Mouse (Mus musculus) CH12F3 (cell line): ENCODE data around the gene Hs3st3b1.

ENCODE experiments used
- in situ Hi-C: fragments of 300-500 bp; cut with MboI; formaldehyde crosslinking; loops from 2 replicates; pipeline ENCODE4 v1.14.3; 2020; ENCODE audit warnings: low sequenced_read_pairs

Gene Hs3st3b1

DNA sequence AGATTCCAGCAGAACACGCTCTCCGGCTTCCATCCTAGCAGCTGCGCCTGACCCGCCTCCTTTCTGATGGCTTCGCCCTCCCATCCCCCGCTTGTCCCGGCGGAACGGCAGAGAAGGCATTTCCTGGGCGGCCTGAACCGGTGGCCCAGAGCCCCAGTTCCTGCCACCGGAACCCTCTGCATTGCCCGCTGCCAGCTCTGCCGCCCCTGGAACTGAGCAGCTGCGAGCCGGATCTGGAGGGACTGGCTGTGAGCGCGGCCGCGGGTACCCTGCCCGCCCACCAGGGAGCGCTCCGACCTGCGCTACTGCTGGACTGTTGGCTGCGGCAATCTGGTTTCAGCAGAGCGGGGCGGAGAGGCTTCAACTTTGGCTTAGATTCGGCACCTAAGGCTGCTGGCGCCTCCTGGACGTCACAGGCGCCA is 3.1 kb upstream of the Hs3st3b1 start:
- in situ Hi-C loops, result loop anchor here (25.0 kb wide), 2 partner anchors 512 to 787 kb away; partner anchors contain the start of genes F930015N05Rik and Hs3st3a1

DNA sequence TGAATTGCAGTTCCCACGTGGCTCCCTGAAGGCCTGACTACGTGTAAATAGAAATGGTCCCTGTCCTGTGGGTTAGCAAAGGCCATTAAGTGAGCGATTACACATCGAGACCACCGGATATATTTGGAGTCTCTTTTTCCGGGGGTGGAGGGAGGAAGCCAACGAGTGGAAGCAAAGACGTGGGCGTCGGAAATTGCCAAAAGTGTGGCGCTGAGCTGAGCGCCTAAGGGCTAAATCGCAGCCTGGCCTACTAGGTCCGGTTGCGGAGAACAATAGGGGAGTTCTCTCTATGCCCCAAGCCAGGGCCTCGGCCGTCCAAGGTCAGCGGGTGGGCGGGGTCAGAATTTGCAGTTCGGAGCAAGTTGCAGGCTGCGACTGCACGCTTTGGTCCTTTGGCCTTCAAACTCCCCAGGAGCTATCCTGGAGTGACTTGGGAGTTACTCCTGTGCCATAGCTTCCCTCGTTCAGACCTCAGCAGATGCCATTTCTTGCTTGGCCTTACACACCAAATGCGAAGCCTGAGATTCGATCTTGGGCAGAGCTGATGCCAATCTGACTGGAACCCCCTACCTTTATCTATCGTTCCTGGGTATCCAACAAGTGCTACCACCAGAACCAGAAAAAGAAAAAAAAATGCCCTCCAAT is 2.3 kb upstream of the Hs3st3b1 start:
- in situ Hi-C loops, result no loop called here

DNA sequence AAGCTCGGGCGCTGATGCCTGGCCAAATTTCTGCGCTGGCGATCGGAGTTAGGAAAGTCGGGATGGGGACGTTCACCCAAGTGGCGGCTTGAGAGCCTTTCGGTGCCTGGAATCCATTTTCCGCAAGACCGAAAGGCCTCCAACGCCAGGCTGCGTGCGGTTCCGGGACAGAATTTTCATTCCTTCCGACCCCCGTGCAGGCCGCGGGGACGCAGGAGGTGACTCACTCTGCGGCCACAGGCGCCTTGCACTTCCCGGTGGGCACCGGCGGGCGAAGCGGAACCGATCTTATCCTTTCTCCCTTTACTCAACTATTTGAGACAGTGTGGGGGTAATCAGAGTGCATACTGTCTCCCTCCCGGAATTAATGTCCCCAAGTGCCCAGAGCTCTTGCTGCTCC is 1.3 kb upstream of the Hs3st3b1 start:
- in situ Hi-C loops, result no loop called here

DNA sequence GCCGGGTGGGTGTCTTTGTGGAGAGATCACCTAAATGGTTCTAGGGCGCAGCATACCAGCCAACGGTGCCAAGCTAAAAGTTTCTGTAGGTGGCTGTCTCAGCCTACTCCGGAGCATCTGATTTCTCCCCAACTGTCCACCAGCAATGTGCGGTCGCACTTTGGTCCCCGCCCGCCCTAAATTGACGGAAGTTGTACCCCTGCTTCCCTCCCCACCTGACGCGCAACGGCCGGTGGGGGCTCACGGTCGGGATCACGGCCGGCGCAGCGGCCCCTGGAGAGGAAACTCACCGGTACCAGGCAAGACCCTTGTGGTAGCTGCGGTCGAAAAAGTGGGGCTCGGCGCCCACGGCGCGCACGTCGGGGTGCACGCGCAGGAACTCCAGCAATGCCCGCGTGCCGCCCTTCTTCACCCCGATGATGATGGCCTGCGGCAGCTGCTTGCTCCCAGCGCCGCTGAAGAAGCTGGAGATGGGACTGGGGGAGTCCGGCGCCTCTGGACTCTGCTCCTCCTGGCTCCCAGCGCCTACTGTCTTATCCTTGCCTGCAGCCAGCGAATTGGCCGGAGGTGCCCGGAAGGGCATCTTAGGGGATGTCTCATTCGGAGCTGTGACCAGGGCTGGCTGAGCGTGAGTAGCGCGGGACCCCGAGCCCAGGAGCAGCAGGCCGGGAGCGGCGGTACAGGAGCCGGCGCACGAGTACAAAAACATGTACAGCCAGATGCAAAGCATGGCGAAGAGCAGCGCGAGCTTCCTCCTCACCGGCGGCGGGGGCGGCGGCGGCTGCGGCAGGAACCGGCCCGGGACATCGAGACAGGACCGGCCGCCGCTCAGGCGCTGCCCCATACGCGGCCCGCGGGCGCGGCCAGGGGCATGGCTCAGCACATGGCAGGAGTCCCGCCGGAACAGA is 792 bp downstream of the Hs3st3b1 start:
- in situ Hi-C loops, result no loop called here

DNA sequence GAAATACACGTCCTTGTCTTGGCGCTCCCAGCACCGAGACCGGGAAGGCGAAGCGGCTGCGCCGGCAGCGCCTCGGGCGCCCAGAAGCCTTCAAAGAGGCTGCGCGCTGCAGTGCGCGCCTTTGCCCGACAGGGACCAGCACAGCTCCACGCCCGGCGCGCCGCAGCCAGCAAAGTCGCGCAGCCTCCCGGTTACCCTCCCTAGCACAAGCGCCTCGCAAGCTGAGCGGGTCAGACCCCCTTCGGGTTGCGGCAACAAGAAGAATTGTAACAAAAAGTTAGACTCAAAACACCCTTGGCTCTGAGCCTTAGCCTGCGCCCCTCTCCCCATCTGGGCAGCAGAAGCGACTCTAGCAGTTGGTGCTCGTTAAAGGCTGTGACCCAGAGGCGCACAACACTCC is 1.6 kb downstream of the Hs3st3b1 start:
- in situ Hi-C loops, result no loop called here

DNA sequence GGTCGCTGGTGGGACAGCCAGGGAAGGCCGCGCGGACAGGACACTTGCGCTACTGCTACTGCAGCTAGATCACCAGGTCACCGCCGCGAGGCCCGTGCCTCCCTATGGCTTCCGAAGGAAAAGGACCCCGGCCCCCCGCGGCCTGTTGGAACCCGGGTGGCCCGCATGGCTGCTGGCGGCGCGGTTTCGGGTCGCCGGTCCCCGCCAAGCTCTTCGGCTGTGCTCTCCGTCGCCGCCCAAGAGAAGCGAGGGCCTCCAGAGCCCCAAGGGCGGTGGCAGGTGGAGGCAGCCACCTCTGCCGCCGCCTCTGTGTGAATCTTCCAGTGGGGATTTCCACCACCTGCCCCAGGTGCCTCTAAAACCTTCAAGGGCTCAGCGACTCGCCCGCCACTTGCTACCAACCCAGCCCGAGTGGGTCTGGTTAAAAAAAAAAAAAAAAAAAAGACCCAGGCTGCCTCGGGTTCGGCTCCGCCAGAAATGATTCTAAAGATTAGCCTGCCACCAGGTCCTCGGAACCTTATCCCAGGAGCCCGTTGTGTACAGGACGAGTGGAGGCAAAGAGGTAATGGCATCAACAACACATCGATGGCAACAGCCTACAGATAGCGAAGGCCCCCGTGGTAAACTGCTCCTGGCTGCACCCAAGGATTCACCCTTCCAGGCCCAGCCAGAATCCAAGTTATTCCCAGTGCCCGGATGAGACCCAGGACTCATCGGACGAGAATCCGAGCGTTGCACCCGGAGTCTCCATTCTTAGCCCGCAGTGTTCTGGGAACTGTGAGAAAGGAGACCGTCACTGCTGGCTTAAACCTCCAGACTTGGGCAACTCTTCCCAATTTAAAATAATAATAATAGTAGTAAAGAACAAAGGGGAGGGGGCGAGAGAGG is 2.6 kb downstream of the Hs3st3b1 start:
- in situ Hi-C loops, result no loop called here

DNA sequence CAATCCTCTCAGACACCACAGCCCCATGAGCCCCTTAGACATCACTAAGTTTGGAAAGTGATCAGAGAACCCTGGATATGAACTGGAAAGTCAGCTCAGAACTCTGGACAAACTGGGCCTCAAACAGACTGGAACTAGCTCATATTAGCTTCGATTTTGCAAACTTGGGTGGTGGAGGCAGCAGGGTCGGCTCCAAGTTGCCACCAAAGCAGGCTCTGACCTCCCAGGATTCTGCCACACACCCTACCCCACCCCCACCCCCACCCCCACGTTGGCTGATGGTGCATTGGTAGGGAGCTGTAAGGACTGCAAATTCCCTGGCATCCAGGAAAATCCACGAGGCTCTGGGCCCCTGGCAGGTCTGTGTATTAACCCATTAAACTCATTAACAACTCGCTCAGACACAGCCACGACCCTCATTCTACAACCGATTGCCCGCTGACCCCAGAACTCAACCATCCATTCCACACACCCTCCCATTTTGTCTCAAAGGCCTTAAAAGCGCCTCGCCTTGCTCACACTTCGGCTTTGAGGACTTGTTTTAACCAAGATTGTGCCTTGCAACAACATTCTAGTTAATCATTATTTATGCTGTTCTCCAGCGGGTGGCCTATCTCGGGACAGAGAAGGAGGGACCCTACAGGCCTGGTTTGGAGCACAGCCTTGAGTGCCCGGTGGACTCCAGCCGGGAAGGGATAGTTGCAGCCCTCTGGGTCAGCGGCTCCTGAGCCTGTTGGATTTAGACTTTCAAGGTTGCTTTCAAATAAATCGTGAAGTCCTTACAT is 3.6 kb downstream of the Hs3st3b1 start:
- in situ Hi-C loops, result no loop called here

DNA sequence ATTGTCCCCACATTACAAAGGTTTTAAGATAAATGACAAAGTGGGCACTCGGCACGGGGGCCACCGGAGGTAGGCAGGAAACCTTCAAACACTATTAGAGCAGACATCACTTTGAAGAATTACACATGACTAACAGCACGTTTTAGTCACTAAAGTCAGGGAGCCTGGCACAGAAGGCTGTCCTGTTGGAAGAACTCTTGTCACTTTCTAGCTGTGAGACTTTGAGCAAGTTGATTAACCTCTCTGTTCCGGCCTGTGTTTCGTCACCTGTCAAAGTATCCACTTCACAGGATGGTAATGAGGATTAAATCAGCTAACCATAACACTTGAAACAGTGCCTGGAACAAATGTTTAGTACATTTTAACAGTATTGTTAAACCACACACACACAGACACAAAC is 4.5 kb downstream of the Hs3st3b1 start:
- in situ Hi-C loops, result no loop called here

DNA sequence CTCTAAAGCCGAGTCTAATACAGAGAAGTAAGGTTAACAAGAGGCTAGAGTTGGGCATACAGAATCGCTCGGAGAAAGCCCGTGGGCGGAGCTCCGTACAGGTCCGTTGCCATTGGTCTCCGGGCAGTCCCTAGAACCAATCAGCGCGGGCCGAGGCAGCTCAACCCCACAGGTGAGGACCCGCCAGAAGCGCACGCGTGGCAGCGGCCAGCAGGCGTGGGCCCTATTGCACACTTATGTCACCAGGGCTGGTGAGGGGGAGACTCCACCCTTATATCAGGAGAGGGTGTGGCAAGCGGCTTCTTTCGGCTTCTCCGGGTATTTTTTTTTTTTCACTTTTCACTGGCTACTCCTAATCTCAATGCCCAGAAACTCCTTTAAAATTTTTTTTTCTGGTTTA is 7.7 kb downstream of the Hs3st3b1 start:
- in situ Hi-C loops, result no loop called here

DNA sequence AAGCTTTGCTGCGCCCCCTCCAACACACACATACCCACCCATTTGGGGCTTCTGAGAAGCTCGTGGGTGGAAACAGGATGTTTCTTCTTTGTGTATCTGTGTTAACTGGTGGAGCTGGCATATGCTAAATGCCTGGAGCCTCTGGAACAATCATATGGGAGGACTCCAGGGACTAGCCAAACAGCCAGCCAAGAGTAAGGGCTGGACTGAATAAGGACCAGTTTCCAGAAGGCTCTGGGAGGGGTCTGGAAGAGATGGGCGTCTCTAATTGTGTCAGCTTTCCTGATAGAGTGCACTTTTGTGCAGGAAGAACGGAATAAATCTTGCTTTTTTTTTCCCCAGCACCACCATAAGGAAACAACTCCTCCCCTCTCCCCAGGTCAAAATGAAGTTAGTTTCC is 8.2 kb downstream of the Hs3st3b1 start:
- in situ Hi-C loops, result no loop called here

DNA sequence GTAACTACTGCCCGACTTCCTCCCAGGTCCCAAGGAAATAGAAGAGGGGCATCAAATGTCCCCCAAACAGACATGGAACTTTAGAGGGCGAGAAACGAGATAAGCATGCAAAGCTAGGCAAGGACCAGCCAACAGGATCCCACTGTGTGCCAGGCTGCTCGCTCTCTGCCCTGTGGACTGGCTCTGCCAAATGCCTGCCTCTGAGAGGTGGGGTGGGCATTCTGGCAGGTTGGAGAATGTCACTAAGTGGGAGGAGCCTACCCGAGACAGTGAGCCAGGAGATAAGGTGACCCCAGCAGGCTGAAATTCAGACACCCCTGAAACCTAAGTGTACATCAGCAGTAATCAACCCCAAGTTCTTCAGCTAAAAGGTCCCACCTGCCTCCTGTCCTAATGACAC is 11.1 kb downstream of the Hs3st3b1 start:
- in situ Hi-C loops, result no loop called here

DNA sequence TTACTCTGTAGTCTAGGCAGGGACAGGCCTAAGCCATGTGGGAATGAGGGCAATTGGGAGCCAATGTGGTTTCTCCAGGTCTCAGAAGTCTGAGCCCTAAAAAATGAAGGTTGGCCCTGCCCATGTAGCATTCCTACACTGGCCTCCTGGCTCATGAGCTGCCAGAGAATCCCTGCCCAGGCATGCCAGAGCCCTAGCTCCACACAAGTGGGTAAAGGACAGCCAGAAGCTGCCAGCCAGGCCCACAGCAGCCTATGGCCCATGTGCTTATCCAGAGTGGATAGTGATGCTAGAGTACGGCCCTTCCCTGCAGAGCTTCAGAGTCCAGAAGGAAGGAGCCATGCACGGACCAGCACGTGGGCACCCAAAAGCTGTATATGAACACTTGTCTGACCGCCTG is 12.1 kb downstream of the Hs3st3b1 start:
- in situ Hi-C loops, result no loop called here

DNA sequence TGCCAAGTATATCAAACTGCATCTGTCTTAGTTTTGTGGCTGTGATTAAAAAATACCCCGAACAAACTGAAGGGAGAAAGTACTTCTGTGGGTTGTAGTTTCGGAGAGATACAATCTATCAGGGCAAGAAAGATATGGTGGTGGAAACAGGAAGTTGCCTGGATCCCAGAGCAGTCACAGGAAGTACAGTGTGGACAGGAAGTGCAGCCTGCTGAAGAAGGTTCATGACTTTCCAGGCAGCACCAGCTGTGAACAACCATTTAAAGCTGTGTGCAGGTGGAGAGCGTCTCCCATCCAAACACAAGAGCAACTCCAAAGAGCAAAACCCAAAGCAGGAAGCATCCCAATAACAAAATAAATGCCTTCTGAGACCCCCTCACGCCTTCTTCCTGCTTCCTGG is 13.6 kb downstream of the Hs3st3b1 start:
- in situ Hi-C loops, result no loop called here

DNA sequence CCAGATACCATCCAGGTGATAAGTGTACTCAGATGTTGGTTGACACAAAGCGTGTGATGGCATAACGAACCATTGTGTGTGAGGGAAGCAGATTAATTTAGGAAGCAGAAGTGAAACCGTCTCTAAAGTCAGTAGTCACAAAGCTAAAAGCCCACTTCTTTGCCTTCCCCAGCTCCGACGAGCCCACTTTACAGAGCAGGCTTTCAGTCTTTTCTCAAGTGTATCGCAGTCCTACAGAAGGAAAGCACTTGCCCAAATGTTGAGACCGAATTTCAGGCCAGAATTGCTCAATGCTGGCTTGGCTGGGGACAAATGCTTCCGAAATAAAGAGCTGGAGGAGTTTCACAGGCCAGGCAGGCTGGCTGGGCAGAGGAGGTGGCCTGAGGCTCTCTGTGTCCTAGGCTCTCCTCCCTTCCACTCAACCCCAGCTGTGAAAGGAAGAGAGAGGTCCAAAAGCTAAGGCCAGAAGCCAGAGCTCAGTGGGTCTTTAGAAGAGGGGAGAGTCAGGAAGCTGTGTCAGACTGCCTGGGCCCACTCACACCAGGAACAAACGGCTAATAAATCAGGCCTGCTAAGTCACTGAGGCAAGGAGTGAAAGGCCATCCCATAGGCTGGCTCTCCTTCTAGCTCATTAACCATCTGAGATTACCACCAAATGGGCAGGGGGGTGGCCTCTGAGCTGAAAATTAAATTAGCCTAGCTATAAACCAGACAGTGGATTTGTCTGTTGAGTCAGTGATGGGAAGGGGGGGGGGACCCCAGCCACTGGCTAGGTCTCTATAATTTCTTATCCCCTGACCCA is 15.3 kb downstream of the Hs3st3b1 start:
- in situ Hi-C loops, result no loop called here

DNA sequence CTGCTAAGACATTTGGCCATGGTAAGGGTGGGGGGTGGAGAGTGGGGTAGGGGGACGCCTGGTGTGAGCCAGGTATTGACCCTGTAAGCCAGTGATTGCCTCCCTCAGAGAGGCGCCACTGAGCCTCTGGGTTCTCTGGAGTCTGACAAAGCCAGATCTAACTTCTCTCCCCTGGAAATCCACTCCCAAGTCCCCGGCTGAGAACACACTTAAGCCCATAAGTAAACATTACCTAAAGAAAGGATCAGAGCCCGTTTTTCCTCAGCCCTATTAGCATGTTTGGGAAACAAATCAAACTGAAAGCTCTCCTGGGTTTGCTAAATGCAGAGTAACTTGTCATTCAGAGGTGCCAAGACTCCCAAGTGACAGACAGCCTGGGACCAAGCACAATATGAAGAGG is 17.3 kb downstream of the Hs3st3b1 start:
- in situ Hi-C loops, result no loop called here

DNA sequence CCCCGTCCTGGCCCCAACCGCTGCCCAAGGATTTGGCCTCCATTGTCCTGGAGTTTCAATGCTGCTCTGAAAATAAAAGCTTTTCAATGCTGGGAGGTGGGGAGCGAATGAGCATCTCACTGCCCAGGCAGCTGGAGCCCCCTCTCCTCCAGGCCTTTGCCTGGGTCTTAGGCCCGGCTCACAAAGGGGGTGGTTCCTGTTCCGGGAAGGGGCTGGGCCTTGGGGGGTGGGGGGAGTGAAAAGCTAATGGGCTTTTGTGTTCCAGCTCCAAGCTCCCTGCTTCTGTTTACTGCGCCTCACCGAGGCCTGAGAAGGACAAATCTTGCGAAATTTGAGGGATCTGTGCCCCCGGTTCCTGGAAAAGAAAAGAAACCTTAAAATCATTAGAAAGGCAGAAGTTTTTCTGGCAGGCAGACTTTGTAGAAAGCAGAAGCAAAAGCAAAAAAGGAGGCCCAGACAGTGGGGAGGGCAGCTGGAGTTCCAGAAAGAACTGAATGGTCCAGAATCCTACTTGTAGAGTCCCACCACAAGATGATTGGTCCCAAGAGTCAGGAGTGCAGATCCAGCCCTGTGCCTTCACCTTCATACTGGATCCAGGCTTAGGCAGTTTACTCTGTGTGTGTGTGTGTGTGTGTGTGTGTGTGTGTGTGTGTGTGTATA is 23.5 kb downstream of the Hs3st3b1 start:
- in situ Hi-C loops, result no loop called here

DNA sequence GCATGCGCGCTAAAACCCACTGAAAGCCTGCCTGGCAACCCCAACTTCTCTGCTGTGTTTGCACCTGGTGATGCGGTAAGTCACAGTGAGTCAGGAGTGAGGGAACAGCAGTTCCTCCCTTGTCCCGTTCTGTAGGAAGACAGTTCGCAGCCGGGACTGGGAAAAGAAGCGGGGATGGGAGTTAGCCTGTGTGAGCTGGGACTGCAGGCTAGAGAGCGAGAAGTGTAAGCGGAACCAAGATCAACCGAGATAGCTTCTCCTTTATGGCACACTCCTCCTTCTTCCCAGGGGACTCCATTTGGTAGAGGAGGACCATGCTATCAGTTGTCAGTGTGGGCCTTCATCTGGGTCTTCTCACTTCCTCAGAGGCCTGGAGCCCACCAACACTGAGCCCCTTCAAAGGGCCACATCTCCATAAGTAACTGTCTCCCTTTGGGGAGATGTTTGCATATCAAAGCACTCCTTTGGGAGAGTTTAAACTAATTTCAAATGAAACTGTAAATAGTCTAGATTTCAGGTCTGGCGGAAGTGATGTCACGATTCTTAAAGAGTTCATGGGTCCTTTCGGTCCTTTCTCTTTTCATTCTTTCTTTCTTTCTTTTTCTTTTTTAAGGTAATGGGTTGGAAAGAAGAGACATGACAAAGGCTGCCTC is 24.1 kb downstream of the Hs3st3b1 start:
- in situ Hi-C loops, result no loop called here

DNA sequence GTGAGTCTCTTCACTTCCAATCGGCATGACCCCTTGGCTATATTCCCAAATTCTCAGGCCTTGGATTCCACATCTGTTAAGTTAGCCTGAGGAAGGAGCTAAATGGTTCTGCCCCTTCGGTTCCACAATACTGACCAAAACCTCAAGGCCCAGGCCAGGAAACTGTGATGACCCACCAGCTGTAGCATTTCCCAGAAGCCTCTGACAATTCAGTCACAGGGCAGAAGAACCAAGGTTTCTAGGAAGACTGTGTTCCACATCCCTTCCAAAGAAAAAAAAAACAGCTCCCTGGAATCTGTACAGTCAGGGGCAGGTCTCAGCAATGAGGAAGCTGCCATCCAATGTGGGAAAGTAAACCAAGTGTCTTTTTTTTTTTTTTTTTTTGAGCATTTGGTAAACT is 25.1 kb downstream of the Hs3st3b1 start:
- in situ Hi-C loops, result no loop called here

DNA sequence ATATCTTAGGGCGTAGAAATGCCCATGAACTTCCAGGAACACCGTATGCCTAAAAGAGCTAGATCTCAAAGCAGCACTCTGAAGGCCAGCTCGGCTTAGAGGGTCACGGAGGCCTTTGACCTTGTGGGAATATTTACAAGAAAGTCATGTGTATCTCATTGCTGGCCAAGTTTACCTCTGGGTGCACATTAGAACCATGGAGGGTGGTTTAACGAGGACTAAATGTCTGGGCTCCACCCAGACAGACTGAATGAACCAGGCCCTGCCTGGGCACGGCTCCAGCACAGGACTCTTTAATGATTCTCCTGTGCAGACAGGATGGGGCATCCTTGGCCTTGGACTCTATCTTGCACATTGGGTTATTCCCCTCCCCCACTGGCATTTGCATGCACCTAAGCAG is 27.9 kb downstream of the Hs3st3b1 start:
- in situ Hi-C loops, result no loop called here
